Mouse (Mus musculus) cerebellum, adult 11 months (tissue): ENCODE data around the gene Snupn.
"Not testable (repeated sequence)": the region's sequence is repeated elsewhere in the genome, so short reads cannot be mapped to it uniquely, and the experiment has no call there.

Experiments used
- DNase-seq: peaks from one replicate; pipeline ENCODE4 v3.0.0; 2022

Snupn gene

DNA sequence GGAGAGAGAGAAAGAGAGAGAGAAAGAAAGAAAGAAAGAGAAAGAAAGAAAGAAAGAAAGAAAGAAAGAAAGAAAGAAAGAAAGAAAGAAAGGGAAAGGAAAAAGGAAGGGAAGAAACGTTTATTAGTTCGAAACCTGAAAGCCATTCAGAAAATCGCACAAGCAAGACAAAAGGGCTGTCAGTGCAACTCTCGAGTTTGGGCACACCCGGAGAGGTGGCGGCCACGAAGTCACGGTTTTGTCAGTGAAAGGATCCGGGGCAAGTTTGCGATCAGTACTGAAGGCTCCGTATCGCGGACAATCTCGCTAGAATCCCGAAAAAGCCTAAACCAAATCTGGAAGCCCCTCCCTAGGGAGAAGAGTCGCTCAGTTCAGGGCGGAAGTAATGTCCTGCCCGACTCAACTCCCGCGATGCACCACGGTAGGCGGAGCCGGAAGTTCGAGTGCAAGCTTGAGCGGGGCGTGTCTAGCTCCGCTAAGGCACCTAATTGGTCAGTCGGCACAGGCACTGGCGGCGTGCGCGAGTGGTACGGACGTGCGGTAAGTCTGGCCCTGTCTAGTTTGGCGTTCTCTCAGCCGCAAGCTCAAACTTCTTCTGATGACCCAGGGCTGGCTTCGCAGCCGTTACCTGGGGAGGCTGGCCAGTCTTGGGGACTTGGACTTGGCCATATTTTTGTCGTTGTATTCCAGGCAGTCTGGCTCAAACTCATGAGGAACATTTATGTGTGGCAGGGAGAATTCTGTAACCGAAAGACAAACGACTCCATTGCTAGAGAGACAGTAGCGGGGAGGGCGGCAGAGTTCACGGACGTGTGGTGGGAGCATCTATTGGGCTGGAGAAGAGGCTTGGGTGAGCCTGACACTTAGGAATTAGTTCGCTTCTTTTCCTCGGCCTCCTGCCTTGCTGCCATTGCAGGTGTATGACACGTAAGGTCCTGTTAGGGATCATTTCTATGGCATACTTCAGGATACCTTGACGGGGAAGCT is at the start of gene Snupn:
Gene Snupn (plus strand): TSS at position 465 of the 987 bp plus-strand sequence.
- DNase-seq = peak; percentile 92

DNA sequence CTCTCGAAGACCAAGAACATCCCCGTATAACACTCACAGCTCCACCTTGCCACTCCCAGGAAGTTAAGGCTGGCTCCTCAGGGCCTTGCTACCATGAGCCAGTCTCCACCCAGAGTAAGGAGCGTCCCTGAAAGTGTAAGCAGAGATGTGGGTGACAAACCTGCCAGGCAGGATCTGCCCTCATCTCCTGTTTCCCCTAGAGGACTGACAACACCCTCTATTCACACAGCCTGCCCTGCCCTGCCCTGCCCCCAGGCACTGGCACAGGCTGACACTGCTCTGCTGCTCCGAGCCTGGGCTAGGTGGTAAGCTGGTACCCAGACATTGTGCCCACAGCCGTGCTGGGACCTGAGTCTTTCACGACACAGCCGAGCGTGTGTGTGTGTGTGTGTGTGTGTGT is 49.5 kb upstream of the Snupn start:
- DNase-seq = no peak

GRCm38 (mm10) chr9:56903662-56904061 is 47.0 kb upstream of the Snupn start:
- DNase-seq = no peak

- DNase-seq = no peak
Observed at GRCm38 (mm10) chr9:56907549-56907948, 43.1 kb upstream of the Snupn start.

- not testable (repeated sequence) for DNase-seq
Observed at GRCm38 (mm10) chr9:56909991-56910390, 40.7 kb upstream of the Snupn start.

DNA sequence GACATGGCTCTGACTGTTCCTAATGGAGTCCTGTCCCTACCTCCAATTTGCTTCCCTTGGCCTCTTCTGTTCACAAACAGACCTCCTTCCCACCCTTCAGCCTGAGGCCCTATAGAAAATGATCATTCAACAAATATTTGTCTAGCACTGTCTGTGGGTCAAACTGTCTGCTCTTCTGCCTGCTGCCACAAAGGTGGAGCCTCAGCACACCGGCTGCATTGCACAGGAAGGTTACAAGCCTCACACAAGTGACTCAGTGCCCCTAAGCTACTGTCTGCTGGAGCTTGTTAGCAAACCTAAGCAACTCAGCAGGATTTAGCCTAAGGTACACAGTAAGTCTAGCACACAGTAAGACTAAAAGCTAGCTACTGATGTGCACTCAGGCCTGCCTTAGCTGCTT is 39.7 kb upstream of the Snupn start:
- DNase-seq = no peak

GRCm38 (mm10) chr9:56913991-56914390 is 36.7 kb upstream of the Snupn start:
- no peak for DNase-seq

DNA sequence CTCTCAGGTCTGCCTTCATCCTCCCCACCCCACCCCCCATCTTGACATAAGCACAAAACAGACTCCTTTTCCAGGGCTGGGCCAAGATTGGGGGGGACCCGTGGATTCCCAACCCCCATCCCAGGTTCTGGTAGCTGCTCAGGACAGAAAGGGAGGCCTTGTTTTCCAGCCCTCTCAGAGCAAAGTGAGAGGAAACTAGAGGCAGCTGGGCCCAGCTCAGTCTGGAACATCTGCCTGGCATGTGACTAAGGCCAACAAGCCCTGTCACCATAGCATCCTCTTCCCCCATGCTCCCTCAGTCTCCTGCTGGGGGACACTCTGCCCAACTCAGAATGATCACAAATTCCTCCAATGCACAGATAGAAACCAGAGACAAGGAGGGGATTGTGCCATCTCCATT is 35.6 kb upstream of the Snupn start:
- no peak for DNase-seq

DNA sequence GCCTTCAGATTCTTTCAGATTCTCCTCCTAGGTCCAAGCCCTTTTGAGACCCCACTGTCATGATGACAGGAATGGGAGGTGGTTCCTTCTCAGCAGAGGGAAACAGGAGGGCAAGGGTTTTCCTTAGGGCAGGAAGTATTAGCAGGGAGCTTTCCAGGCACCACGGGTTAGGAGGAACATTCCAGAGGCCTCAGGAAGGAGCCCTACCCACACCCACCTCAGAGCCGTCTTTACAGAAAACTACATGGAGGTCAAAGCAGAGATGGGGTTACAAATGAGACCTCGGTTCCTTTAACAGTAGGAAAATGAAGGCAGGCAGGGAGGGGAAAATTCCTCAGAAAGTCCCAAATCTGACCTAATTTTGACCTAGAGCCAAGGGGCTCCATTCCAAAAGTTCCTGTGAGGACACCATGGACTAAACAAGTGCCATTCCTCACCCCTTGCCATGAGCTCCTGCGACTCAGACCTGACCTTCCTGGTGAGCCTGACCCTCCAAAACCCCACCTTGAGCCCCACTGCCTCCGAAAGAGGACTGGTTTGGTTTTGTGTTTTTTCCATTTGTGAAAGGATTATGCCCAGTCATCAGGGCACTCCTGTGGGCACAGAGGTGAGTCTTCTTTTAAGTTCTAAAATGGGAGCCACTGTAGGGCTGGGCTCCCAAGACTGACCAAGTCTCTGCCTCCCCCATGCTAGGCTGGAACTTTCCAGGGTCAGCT is 34.8 kb upstream of the Snupn start:
- no peak for DNase-seq

- no peak for DNase-seq
Observed at GRCm38 (mm10) chr9:56917131-56917530, 33.5 kb upstream of the Snupn start.

DNA sequence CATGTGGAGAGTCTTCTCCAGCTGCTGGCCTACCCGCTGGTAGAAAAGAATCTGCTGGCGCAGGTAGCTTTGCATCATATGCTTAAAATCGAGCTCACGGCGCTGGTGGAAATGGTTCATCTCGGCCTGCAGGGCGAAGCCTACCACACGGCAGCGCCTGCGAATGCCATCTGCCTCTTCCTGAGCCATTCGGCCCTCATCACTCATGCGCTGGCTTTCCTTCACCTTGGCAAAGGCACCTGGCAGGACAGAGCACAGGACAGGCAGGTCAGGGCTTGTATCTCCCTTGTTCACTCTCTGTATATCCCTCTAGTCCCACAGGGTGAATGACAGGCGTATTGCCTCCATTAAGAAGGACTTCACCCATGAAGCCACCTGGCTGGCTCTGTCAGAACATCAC is 32.2 kb upstream of the Snupn start:
- DNase-seq = no peak

GRCm38 (mm10) chr9:56922746-56923145 is 27.9 kb upstream of the Snupn start:
- no peak for DNase-seq

GRCm38 (mm10) chr9:56923841-56924650 is 26.6 kb upstream of the Snupn start:
- DNase-seq = no peak

DNA sequence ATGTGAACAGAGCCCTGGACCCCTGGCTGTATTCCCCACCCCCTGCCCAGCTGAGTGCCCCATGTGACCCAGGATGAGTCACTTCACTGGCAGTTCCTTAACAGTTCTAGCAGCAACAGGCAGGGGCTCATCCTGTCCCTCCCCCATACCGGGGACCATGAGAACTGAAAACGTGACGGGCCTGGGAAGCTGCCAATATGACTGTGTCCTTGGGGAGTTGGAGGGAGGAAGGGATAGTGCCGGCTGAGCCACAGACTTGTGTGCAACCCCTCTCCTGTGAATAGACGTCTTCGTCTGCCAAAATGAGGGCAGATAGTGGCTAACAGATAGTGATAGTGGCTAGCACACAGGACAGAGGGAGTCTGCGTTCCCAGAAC is 26.0 kb upstream of the Snupn start:
- DNase-seq = peak; percentile 30

DNA sequence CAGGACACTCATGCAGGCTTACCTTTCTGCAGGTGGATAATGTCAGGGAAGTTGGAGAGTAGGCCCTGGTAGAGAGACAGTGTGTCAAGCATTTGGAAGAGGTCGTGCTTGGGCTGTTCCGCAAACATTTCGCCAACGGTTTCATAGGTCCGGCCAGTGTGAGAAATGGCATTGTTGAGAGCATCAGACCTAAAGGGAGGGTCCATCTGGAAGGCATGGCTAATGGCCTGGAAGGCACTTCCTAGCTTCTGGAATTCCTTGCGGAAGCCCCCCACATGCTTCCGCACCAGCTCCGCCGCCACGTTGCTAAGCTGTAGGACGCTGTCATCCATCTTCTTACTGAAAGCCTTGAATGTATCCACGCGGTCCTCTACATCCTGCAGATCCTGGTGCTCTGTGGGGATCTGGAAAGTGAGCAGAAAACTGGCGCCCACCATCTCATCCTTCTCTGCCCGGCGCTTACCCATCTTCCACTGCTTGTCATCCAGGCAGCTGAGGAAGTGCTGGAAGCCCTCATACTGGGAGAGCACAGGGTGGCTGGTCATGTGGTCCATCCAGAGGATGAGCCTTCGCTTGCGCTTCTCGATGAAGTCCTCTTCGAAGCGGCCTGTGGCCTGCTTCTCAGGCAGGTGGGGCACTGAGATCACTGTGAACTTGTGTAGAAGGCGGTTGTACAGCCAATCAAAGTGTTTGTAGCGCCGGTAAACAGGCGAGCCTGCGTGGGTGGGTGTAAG is 25.2 kb upstream of the Snupn start:
- DNase-seq = no peak

DNA sequence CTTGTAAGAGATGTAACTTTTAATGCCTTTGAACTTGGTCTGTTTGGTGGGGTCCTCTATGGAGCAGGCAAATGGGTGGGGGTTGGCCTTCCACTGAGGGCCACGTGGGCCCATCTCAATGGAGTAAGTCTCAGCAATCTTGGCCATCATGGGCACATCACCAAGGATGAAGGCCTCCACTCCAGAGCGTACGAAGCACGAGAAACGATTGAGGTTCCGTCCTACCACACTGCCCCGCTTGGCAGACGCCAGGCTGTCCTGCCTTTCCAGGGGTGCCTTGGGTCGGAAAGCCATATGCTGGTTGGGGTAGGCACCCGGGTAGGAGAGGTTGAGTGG is 24.7 kb upstream of the Snupn start:
- DNase-seq = no peak

- DNase-seq = no peak
Observed at GRCm38 (mm10) chr9:56926387-56926786, 24.3 kb upstream of the Snupn start.

- DNase-seq = peak; percentile 12
Observed at GRCm38 (mm10) chr9:56927191-56928012, 23.3 kb upstream of the Snupn start.

DNA sequence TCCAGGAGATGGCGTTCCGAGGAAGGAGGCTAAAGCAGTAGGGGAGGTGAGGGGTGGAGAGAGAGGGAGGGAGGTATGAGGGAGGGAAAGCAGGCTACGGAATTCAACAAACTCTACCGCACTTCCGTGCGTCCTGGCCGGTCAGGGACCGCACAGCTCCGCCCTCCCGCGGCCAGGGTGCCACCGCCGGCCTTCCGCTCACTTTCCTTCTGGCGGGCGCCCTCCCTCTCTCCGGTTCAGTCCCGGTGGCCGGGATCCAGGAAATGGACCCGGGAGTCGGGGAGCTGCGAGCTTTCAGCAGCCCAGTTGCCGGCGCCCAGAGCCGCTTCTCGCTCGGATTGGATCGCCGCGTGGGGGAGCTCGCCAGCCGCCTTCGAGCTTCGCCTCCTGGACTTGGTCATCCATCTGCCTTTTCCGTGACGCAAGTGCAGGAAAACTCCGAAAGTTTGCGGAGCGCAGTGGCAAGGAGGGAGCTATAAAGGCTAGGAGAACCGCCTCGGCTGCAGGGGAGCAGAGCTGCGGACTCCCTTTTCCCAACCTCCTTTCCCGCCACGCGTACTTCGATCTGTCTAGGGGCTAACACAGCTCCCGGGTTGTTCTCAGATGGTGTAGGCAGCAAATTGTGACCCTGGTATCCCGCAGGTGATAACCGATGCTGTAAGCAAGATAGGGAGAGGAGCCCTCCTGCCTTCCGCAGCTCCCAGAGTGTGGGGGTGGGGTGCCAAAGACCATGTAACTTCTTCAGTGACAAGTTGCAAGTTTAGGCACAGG is 22.5 kb upstream of the Snupn start, which contains the start of gene Snx33:
Gene Snx33 (minus strand): TSS at position 331 of the 771 bp plus-strand sequence.
- DNase-seq = peak; percentile 79

DNA sequence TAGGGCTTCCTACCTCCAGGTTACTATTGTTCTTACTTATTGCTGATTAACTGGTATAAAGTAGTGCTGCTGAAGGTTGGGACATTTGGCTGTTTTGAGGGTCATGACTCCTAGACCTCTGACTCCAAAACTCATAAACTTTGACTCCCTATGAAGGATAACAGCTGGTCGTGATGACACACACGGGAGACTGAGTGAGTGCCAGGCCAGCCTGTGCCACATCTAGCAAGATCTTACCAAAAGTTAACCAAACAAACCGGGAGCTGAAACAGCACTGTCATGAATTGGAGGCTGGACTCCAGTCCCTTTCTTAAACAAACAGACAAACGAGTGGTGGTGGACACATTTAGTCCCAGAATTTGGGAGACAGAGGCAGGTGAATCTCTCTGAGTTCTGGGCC is 21.2 kb upstream of the Snupn start:
- DNase-seq = no peak

DNA sequence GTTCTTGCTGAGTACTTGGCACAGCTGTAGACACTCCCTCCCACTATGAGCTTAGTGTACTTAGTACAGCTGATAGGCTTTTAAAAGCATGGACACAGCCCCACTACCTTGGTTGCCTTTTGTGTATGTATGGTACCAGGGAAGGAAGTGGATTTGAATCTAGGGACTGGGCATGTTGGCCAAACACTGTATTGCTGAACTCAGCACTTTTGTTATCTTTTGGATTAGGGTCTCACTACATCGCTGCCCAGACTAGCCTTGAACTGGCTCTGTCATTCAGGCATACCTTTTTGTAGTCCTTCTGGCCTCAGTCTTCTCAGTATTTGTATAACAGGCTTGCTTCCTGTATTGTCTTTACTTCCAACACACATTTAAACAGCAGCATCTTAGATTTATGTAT is 20.1 kb upstream of the Snupn start:
- no peak for DNase-seq
